Comparison of ENCODE assay signal across 8 mouse cellular contexts in genomic region chr4:140258968-140259367, GRCm38 (mm10). TPM values are rescaled to one million over a fixed set of nuclear protein-coding genes. Genes with fewer than 3 reads are reported as not detected.
DNase-seq lines count a peak whose midpoint lies in the region; ATAC-seq and TF ChIP-seq lines count a peak whose summit lies in the region.

No protein-coding gene starts in this region.

- no peak for ATAC-seq in forebrain, embryonic 15.5 days (replicated peaks)
- peak; percentile 84 for ATAC-seq in heart, postnatal 0 days (ENCODE audit: insufficient read depth, low read depth)
- ATAC-seq in midbrain, embryonic 16.5 days = peak; percentile 66
- no peak for ATAC-seq in CD4-positive, CD25-positive, alpha-beta regulatory T cell, adult 4 months

- H3K27me3 ChIP-seq in forebrain, embryonic 10.5 days (ENCODE audit: poor library complexity, severe bottlenecking) = peaks cover 7% of the 10 kb centered on the region
- H3K27me3 ChIP-seq in forebrain, embryonic 15.5 days = 0 out of 2 replicates have a peak, but pooled peaks cover 2% of the 10 kb centered on the region
- H3K27me3 ChIP-seq in heart, postnatal 0 days (ENCODE audit: control insufficient read depth, insufficient read depth, low read length) = no peaks in the 10 kb centered on the region
- no peaks in the 10 kb centered on the region for H3K27me3 ChIP-seq in midbrain, embryonic 16.5 days (ENCODE audit: control insufficient read depth, insufficient read depth, low read depth, low read length)

- peak; percentile 65 for DNase-seq in forebrain, embryonic 10.5 days (ENCODE audit: extremely low spot score, low spot score)
- DNase-seq in adrenal gland, postnatal 4 days (ENCODE audit: low spot score in 2 of 2) = peak; percentile 33 to 40
- peak; percentile 63 for DNase-seq in heart, postnatal 0 days (ENCODE audit: low spot score)
- peak; percentile 71 for DNase-seq in kidney, postnatal 14 days
- DNase-seq in thymus, postnatal 36 days = no peak

- H3K27ac ChIP-seq in forebrain, embryonic 10.5 days = no peak overlapping the region
- no peak overlapping the region for H3K27ac ChIP-seq in forebrain, embryonic 15.5 days (replicated peaks)
- H3K27ac ChIP-seq in heart, postnatal 0 days (ENCODE audit: low read depth) = no peak overlapping the region
- no peak overlapping the region for H3K27ac ChIP-seq in midbrain, embryonic 16.5 days (ENCODE audit: low read length)

- no peak for TF ChIP-seq EP300 in heart, postnatal 0 days (IDR thresholded peaks at IDR 0.05; ENCODE audit: low read depth)

- TF ChIP-seq CTCF in heart, postnatal 0 days (IDR thresholded peaks at IDR 0.05; ENCODE audit: low read depth) = peak; percentile 23

- no peaks in the 10 kb centered on the region for H3K9me3 ChIP-seq in forebrain, embryonic 10.5 days
- H3K9me3 ChIP-seq in forebrain, embryonic 15.5 days = no peaks in the 10 kb centered on the region
- no peaks in the 10 kb centered on the region for H3K9me3 ChIP-seq in heart, postnatal 0 days (replicated peaks; ENCODE audit: control insufficient read depth, low read length)
- H3K9me3 ChIP-seq in midbrain, embryonic 16.5 days (replicated peaks; ENCODE audit: control insufficient read depth, low read length, poor library complexity, severe bottlenecking) = no peaks in the 10 kb centered on the region

- H3K9ac ChIP-seq in forebrain, embryonic 15.5 days (replicated peaks) = no peak overlapping the region
- H3K9ac ChIP-seq in heart, postnatal 0 days (replicated peaks; ENCODE audit: low read depth, low read length) = no peak overlapping the region
- no peak overlapping the region for H3K9ac ChIP-seq in midbrain, embryonic 16.5 days (ENCODE audit: low read depth, low read length)

- H3K4me2 ChIP-seq in forebrain, embryonic 15.5 days (replicated peaks) = no peak overlapping the region
- H3K4me2 ChIP-seq in heart, postnatal 0 days (ENCODE audit: low read depth, low read length) = no peak overlapping the region
- H3K4me2 ChIP-seq in midbrain, embryonic 16.5 days (ENCODE audit: low read length) = no peak overlapping the region

- no peaks in the 10 kb centered on the region for H3K36me3 ChIP-seq in forebrain, embryonic 10.5 days (replicated peaks)
- H3K36me3 ChIP-seq in forebrain, embryonic 15.5 days = no peaks in the 10 kb centered on the region
- no peaks in the 10 kb centered on the region for H3K36me3 ChIP-seq in heart, postnatal 0 days (replicated peaks; ENCODE audit: control insufficient read depth, insufficient read depth, low read length)
- H3K36me3 ChIP-seq in midbrain, embryonic 16.5 days (ENCODE audit: control insufficient read depth, insufficient read depth, low read length) = no peaks in the 10 kb centered on the region

- 9% methylated on average over 6 of the region's 6 CpGs for WGBS in forebrain, embryonic 10.5 days
- WGBS in forebrain, embryonic 15.5 days = 9% methylated on average over 6 of the region's 6 CpGs
- WGBS in heart, postnatal 0 days = 7% methylated on average over 6 of the region's 6 CpGs
- WGBS in midbrain, embryonic 16.5 days = 23% methylated on average over 6 of the region's 6 CpGs

- no peak overlapping the region for H3K4me3 ChIP-seq in forebrain, embryonic 10.5 days
- H3K4me3 ChIP-seq in forebrain, embryonic 15.5 days = no peak overlapping the region
- H3K4me3 ChIP-seq in heart, postnatal 0 days (ENCODE audit: low read depth, low read length) = no peak overlapping the region
- H3K4me3 ChIP-seq in midbrain, embryonic 16.5 days (ENCODE audit: low read depth, low read length) = no peak overlapping the region

- H3K4me1 ChIP-seq in forebrain, embryonic 10.5 days = peaks cover 12% of the 10 kb centered on the region
- no peaks in the 10 kb centered on the region for H3K4me1 ChIP-seq in forebrain, embryonic 15.5 days
- no peaks in the 10 kb centered on the region for H3K4me1 ChIP-seq in heart, postnatal 0 days (ENCODE audit: control insufficient read depth, insufficient read depth)
- H3K4me1 ChIP-seq in midbrain, embryonic 16.5 days (ENCODE audit: control insufficient read depth, insufficient read depth, low read length) = peaks cover 8% of the 10 kb centered on the region

RNA-seq across cellular contexts. Expression of gene Igsf21, which starts 12.4 kb away (rescaled TPM):
- polyA plus RNA-seq in forebrain, embryonic 10.5 days (2016; fragmentation: Nextera tagmentation; extraction: Ambion mirVana) = 3.8 and 4.6 TPM in 2 replicates
- polyA plus RNA-seq in forebrain, embryonic 15.5 days (2015; fragmentation: Nextera tagmentation; extraction: Ambion mirVana) = 50.8 and 57.2 TPM in 2 replicates
- total RNA-seq in adrenal gland, postnatal 4 days (2021) = 1 to 10 TPM; 4.5 to 5.9 TPM
- total RNA-seq in heart, postnatal 0 days (2014; rRNA removed; ENCODE audit: low replicate concordance) = not detected in 2 replicates
- polyA plus RNA-seq in heart, postnatal 0 days (2015; fragmentation: Nextera tagmentation; extraction: Ambion mirVana) = 0.05 and 0.12 TPM in 2 replicates
- 114 and 119 TPM in 2 replicates for polyA plus RNA-seq in midbrain, embryonic 16.5 days (2015; fragmentation: Nextera tagmentation; extraction: Ambion mirVana)
- not detected for polyA plus RNA-seq in CD4-positive, CD25-positive, alpha-beta regulatory T cell, adult 4 months (2017; shearing (Covaris generic))

Comparison
In these comparisons a context has a peak if more than half of its experiments do, and no peak if none do; other contexts are left out.
1. DNase-seq: peak in forebrain, embryonic 10.5 days (single experiment), adrenal gland, postnatal 4 days (2 of 2), heart, postnatal 0 days (single experiment) and kidney, postnatal 14 days (single experiment); none in thymus, postnatal 36 days (0 of 2).
2. ATAC-seq: peak in heart, postnatal 0 days (single experiment) and midbrain, embryonic 16.5 days (single experiment); none in forebrain, embryonic 15.5 days (single experiment) and CD4-positive, CD25-positive, alpha-beta regulatory T cell, adult 4 months (single experiment).